Mouse (Mus musculus) midbrain, embryonic 16.5 days (tissue): ENCODE measurements around the gene Cd72. TPM values are rescaled to one million over a fixed set of nuclear protein-coding genes. Genes with fewer than 3 reads are reported as not detected.
A peak's percentile ranks its signal among the peaks of the same experiment; 100 is the strongest.

ENCODE experiments used
- ATAC-seq: fragments of 200-750 bp; cut with Nextera tagmentation; 2 replicates; pipeline ENCODE4 v1.8.0; 2017; ENCODE audit warnings: moderate TSS enrichment
- H3K27ac ChIP-seq: fragments of 300-500 bp; sonication (generic); 2 replicates; pipeline ENCODE4 v1.5.1; 2014; ENCODE audit warnings: mild to moderate bottlenecking, low read length, mixed read lengths
- H3K27me3 ChIP-seq: fragments of 300-500 bp; sonication (generic); 2 replicates; pipeline ENCODE4 v1.6.1; 2014; ENCODE audit warnings: low read depth, low read length, mixed read lengths; ENCODE audit not compliant: control insufficient read depth, insufficient read depth
- H3K36me3 ChIP-seq: fragments of 300-500 bp; sonication (generic); 2 replicates; pipeline ENCODE4 v1.6.1; 2014; ENCODE audit warnings: mild to moderate bottlenecking, low read length, moderate library complexity, mixed read lengths; ENCODE audit not compliant: control insufficient read depth, insufficient read depth
- H3K4me1 ChIP-seq: fragments of 300-500 bp; sonication (generic); 2 replicates; pipeline ENCODE4 v1.6.1; 2014; ENCODE audit warnings: mild to moderate bottlenecking, low read length, mixed read lengths; ENCODE audit not compliant: control insufficient read depth, insufficient read depth
- H3K4me2 ChIP-seq: fragments of 300-500 bp; sonication (generic); 2 replicates; pipeline ENCODE4 v1.6.1; 2014; ENCODE audit warnings: mild to moderate bottlenecking, low read length, mixed read lengths
- H3K4me3 ChIP-seq: fragments of 300-500 bp; sonication (generic); 2 replicates; pipeline ENCODE4 v1.5.1; 2014; ENCODE audit warnings: low read depth, mild to moderate bottlenecking, low read length, moderate library complexity, mixed read lengths
- H3K9ac ChIP-seq: fragments of 300-500 bp; sonication (generic); 2 replicates; pipeline ENCODE4 v1.6.1; 2014; ENCODE audit warnings: low read depth, low read length, mixed read lengths
- H3K9me3 ChIP-seq: fragments of 300-500 bp; sonication (generic); replicated peaks from 2 replicates; pipeline ENCODE4 v1.6.1; 2014; ENCODE audit warnings: mild to moderate bottlenecking, low read length, mixed read lengths; ENCODE audit not compliant: control insufficient read depth, poor library complexity, severe bottlenecking
- WGBS: fragments of 180-500 bp; shearing (Covaris S2); extraction: QIAGEN DNeasy Blood & Tissue Kit; methylation state at CpG from one replicate; pipeline ENCODE4 v1.1.7; 2014; 5-methylcytosine and 5-hydroxymethylcytosine counted together
- polyA plus RNA-seq: library from polyadenylated mRNA; unstranded; fragments of >200 nt; fragmentation: Nextera tagmentation; extraction: Ambion mirVana; gene quantifications from 2 replicates; pipeline ENCODE4 v1.2.1, GENCODE M21; 2015

Gene Cd72
- polyA plus RNA-seq, 1 experiment from 2014 or later, result 5.0 TPM

GRCm38 (mm10) chr4:43447251-43447650 is 7.2 kb downstream of the Cd72 start:
- no peak for ATAC-seq
- Histone ChIP-seq H3K27me3 (no peaks in the 10 kb centered on the region), H3K4me3 (no peak overlapping the region), H3K4me2 (no peak overlapping the region), H3K27ac (no peak overlapping the region), H3K9ac (no peak overlapping the region), H3K4me1 (peaks cover 13% of the 10 kb centered on the region), H3K36me3 (peaks cover 34% of the 10 kb centered on the region), H3K9me3 (no peaks in the 10 kb centered on the region)
- 91% methylated on average over 13 of the region's 13 CpGs for WGBS

DNA sequence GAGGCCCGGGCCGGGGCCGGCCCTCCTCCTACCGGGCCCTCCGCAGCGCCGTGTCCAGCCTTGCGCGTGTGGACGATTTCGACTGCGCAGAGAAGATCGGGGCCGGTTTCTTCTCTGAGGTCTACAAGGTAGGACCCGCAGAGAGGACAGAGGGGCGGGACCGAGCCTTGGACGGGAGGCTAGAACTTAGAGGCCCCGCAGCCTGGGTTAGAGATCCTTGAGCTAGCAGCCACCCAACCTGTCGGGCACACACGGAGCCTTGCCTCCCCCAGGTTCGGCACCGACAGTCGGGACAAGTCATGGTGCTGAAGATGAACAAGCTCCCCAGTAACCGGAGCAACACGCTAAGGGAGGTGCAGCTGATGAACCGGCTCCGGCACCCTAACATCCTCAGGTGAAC is 10.9 kb downstream of the Cd72 start:
- peak overlapping the region; percentile 97 for H3K4me3 ChIP-seq
- H3K27me3 ChIP-seq, result no peaks in the 10 kb centered on the region
- under 1% methylated on average over 28 of the region's 28 CpGs for WGBS
- no peaks in the 10 kb centered on the region for H3K9me3 ChIP-seq
- peaks cover 13% of the 10 kb centered on the region for H3K4me1 ChIP-seq
- peaks cover 33% of the 10 kb centered on the region for H3K36me3 ChIP-seq
- H3K4me2 ChIP-seq, result peak overlapping the region; percentile 76
- peak overlapping the region; percentile 100 for H3K9ac ChIP-seq
- peak overlapping the region; percentile 90 for H3K27ac ChIP-seq
- no peak for ATAC-seq

DNA sequence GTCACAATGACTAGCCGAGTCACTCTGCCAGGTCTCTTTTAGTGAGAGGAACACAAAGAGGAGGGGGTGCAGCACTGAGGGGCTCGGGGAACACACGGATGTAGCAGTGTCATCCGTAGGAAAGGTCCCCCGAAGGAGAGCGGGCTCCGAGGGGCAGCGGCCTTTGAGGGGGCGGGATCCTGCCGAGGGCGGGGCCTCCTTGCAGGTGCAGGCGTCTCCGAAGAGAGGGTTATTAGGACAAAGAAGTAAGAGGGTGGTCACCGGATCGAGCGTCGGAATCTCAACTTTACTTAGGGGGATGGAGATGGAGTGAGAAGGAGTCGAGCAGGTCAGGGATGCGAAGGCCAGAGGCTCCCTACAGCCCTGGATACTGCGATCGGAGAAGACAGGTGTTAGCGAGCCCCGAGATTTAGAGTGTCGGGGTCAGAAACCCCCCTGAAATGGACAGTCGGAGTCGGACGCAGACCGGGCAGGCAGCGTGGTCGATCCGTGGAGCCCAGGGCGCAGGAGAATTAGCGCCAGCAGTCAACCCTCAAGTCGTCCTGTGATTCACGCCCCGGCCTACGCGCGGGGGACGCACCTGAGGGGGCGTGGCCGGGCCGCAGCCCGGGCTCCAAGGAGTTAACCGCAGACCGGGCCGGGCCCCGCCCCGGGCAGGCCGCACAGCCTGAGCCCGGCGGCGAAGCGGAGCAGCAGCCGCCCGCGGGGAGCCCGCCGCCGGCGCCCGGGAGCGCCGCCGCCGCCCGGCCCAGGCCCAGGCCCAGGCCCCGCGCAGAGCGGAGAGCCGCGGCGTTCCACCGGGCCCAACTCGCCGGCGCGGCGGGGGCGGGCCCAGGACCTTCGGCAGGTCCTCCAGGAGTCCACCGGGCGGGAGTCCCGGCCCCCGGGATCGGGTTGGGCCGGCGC is 11.7 kb downstream of the Cd72 start:
- H3K4me2 ChIP-seq, result peak overlapping the region; percentile 76
- under 1% methylated on average over 54 of the region's 88 CpGs for WGBS
- peak overlapping the region; percentile 90 for H3K27ac ChIP-seq
- no peaks in the 10 kb centered on the region for H3K27me3 ChIP-seq
- peak overlapping the region; percentile 97 for H3K4me3 ChIP-seq
- H3K36me3 ChIP-seq, result peaks cover 25% of the 10 kb centered on the region
- H3K4me1 ChIP-seq, result peaks cover 13% of the 10 kb centered on the region
- H3K9me3 ChIP-seq, result no peaks in the 10 kb centered on the region
- H3K9ac ChIP-seq, result peak overlapping the region; percentile 100
- peak; percentile 76 for ATAC-seq

DNA sequence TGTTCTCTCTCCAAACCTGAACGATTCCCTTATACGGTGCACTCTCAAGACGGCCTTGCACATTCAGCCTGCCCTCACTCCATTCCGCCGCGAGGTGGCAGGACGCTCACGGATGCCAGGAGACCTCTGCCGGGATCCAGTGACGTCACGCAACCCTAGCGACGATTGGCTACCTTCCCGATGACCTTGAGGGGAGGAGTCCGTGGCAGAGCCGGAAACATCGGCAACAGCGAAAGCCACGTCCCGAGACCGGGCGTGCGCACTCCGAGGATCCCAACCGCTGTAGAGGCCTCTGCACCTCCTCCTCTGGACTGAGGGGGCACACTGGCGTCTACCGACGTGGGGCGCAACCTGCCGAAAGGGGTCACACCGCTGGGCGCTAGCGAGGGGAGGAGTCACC is 12.4 kb downstream of the Cd72 start:
- H3K4me2 ChIP-seq, result peak overlapping the region; percentile 76
- no peaks in the 10 kb centered on the region for H3K27me3 ChIP-seq
- H3K4me1 ChIP-seq, result peaks cover 13% of the 10 kb centered on the region
- H3K36me3 ChIP-seq, result peaks cover 19% of the 10 kb centered on the region
- H3K9ac ChIP-seq, result peak overlapping the region; percentile 100
- H3K4me3 ChIP-seq, result peak overlapping the region; percentile 97
- peak overlapping the region; percentile 90 for H3K27ac ChIP-seq
- no peaks in the 10 kb centered on the region for H3K9me3 ChIP-seq
- ATAC-seq, result peak; percentile 96
- WGBS, result under 1% methylated on average over 33 of the region's 33 CpGs

GRCm38 (mm10) chr4:43441639-43442038 is 12.8 kb downstream of the Cd72 start, which contains the start of gene Tesk1:
Gene Tesk1 (plus strand): TSS chr4:43441939.
- peaks cover 13% of the 10 kb centered on the region for H3K4me1 ChIP-seq
- no peaks in the 10 kb centered on the region for H3K27me3 ChIP-seq
- peak within 1 kb of the TSS; percentile 100 for H3K9ac ChIP-seq
- 19% methylated on average over 4 of the region's 4 CpGs for WGBS
- peak within 1 kb of the TSS; percentile 97 for H3K4me3 ChIP-seq
- H3K27ac ChIP-seq, result peak within 1 kb of the TSS; percentile 90
- H3K9me3 ChIP-seq, result no peaks in the 10 kb centered on the region
- peak; percentile 2; the same call in 1 of the 2 replicates for ATAC-seq
- peak within 1 kb of the TSS; percentile 76 for H3K4me2 ChIP-seq
- peaks cover 15% of the 10 kb centered on the region for H3K36me3 ChIP-seq

GRCm38 (mm10) chr4:43432832-43433231 is 21.6 kb downstream of the Cd72 start:
- Histone ChIP-seq H3K4me3 (no peak overlapping the region), H3K9ac (no peak overlapping the region), H3K27ac (no peak overlapping the region), H3K36me3 (no peaks in the 10 kb centered on the region), H3K27me3 (no peaks in the 10 kb centered on the region), H3K9me3 (no peaks in the 10 kb centered on the region), H3K4me2 (no peak overlapping the region), H3K4me1 (peaks cover 4% of the 10 kb centered on the region; the same call in 1 of the 2 replicates)
- no peak for ATAC-seq
- 90% methylated on average over 1 of the region's 1 CpGs for WGBS

- peak; percentile 37; the same call in 1 of the 2 replicates for ATAC-seq
- WGBS, result 5% methylated on average over 4 of the region's 4 CpGs
- no peak overlapping the region for H3K4me2 ChIP-seq
- H3K9ac ChIP-seq, result no peak overlapping the region
- no peaks in the 10 kb centered on the region for H3K27me3 ChIP-seq
- peaks cover 7% of the 10 kb centered on the region; the same call in 1 of the 2 replicates for H3K4me1 ChIP-seq
- peak overlapping the region; percentile 75 for H3K27ac ChIP-seq
- peaks cover 3% of the 10 kb centered on the region for H3K36me3 ChIP-seq
- H3K9me3 ChIP-seq, result no peaks in the 10 kb centered on the region
- H3K4me3 ChIP-seq, result no peak overlapping the region
Measured at GRCm38 (mm10) chr4:43431690-43432089, 22.7 kb downstream of the Cd72 start.

GRCm38 (mm10) chr4:43428946-43429345 is 25.5 kb downstream of the Cd72 start, which contains the start of gene Fam166b:
Gene Fam166b (minus strand): TSS chr4:43429134.
- 10% methylated on average over 10 of the region's 10 CpGs for WGBS
- H3K9ac ChIP-seq, result peak within 1 kb of the TSS; percentile 45; the same call in 1 of the 2 replicates
- peaks cover 29% of the 10 kb centered on the region for H3K36me3 ChIP-seq
- H3K4me3 ChIP-seq, result no peak within 1 kb of the TSS
- 0 out of 2 replicates have a peak within 1 kb of the TSS, but pooled peaks have one; percentile 9 for H3K4me2 ChIP-seq
- H3K27ac ChIP-seq, result no peak within 1 kb of the TSS
- no peaks in the 10 kb centered on the region for H3K9me3 ChIP-seq
- peaks cover 2% of the 10 kb centered on the region; the same call in 1 of the 2 replicates for H3K27me3 ChIP-seq
- no peak for ATAC-seq
- peaks cover 7% of the 10 kb centered on the region; the same call in 1 of the 2 replicates for H3K4me1 ChIP-seq
